Mouse (Mus musculus) midbrain, embryonic 11.5 days (tissue): Measurements from ENCODE around the gene Dohh. TPM values are rescaled to one million over a fixed set of nuclear protein-coding genes. Genes with fewer than 3 reads are reported as not detected.
A peak's percentile ranks its signal among the peaks of the same experiment; 100 is the strongest.

ENCODE experiments used
- ATAC-seq: fragments of 200-750 bp; cut with Nextera tagmentation; 2 replicates; pipeline ENCODE4 v1.8.0; 2017; ENCODE audit warnings: moderate TSS enrichment, moderate library complexity; ENCODE audit not compliant: low FRiP score
- DNase-seq: peaks from one replicate; pipeline ENCODE4 v3.0.0; 2015; ENCODE audit warnings: low spot score; ENCODE audit errors: missing footprints
- H3K27ac ChIP-seq: fragments of 300-500 bp; sonication (generic); 2 replicates; pipeline ENCODE4 v1.5.1; 2014; ENCODE audit warnings: low read depth, low read length
- H3K27me3 ChIP-seq: fragments of 300-500 bp; sonication (generic); 2 replicates; pipeline ENCODE4 v1.6.1; 2014; ENCODE audit warnings: mild to moderate bottlenecking, low read length, moderate library complexity, mixed read lengths; ENCODE audit not compliant: control insufficient read depth, insufficient read depth
- H3K36me3 ChIP-seq: fragments of 300-500 bp; sonication (generic); 2 replicates; pipeline ENCODE4 v1.6.1; 2014; ENCODE audit warnings: mild to moderate bottlenecking, low read length, moderate library complexity, mixed read lengths; ENCODE audit not compliant: control insufficient read depth, insufficient read depth
- H3K4me1 ChIP-seq: fragments of 300-500 bp; sonication (generic); 2 replicates; pipeline ENCODE4 v1.6.1; 2014; ENCODE audit warnings: low read length; ENCODE audit not compliant: control insufficient read depth, insufficient read depth
- H3K4me2 ChIP-seq: fragments of 300-500 bp; sonication (generic); 2 replicates; pipeline ENCODE4 v1.6.1; 2014; ENCODE audit warnings: mild to moderate bottlenecking, moderate library complexity
- H3K4me3 ChIP-seq: fragments of 300-500 bp; sonication (generic); 2 replicates; pipeline ENCODE4 v1.5.1; 2014; ENCODE audit warnings: low read depth, low read length
- H3K9ac ChIP-seq: fragments of 300-500 bp; sonication (generic); 2 replicates; pipeline ENCODE4 v1.6.1; 2014; ENCODE audit warnings: low read length
- H3K9me3 ChIP-seq: fragments of 300-500 bp; sonication (generic); 2 replicates; pipeline ENCODE4 v1.6.1; 2016; ENCODE audit warnings: low read length; ENCODE audit not compliant: control insufficient read depth
- WGBS: fragments of 180-500 bp; shearing (Covaris S2); extraction: QIAGEN DNeasy Blood & Tissue Kit; methylation state at CpG from one replicate; pipeline ENCODE4 v1.1.7; 2014; 5-methylcytosine and 5-hydroxymethylcytosine counted together
- polyA plus RNA-seq: library from polyadenylated mRNA; unstranded; fragments of >200 nt; fragmentation: Nextera tagmentation; extraction: Ambion mirVana; gene quantifications from 2 replicates; pipeline ENCODE4 v1.2.1, GENCODE M21; 2014

Gene Dohh
- polyA plus RNA-seq, 1 experiment from 2014 or later: 53.7 TPM

GRCm38 (mm10) chr10:81378553-81379182 is 5.6 kb upstream of the Dohh start:
- peak overlapping the region; percentile 65 for H3K27ac ChIP-seq
- H3K9me3 ChIP-seq: no peaks in the 10 kb centered on the region
- peak; percentile 100 for DNase-seq
- H3K4me2 ChIP-seq: peak overlapping the region; percentile 55
- peaks cover 18% of the 10 kb centered on the region for H3K4me1 ChIP-seq
- H3K9ac ChIP-seq: peak overlapping the region; percentile 96
- H3K36me3 ChIP-seq: peaks cover 6% of the 10 kb centered on the region; the same call in 1 of the 2 replicates
- H3K4me3 ChIP-seq: peak overlapping the region; percentile 86
- no peaks in the 10 kb centered on the region for H3K27me3 ChIP-seq
- peak; percentile 97 for ATAC-seq
- WGBS: under 1% methylated on average over 44 of the region's 46 CpGs

GRCm38 (mm10) chr10:81379183-81379553 is 5.1 kb upstream of the Dohh start:
- H3K4me1 ChIP-seq: peaks cover 18% of the 10 kb centered on the region
- H3K4me2 ChIP-seq: peak overlapping the region; percentile 55
- no peak for DNase-seq
- no peaks in the 10 kb centered on the region for H3K27me3 ChIP-seq
- ATAC-seq: peak; percentile 4
- H3K36me3 ChIP-seq: peaks cover 5% of the 10 kb centered on the region; the same call in 1 of the 2 replicates
- H3K27ac ChIP-seq: peak overlapping the region; percentile 65
- H3K9ac ChIP-seq: peak overlapping the region; percentile 71
- no peaks in the 10 kb centered on the region for H3K9me3 ChIP-seq
- H3K4me3 ChIP-seq: peak overlapping the region; percentile 86
- 59% methylated on average over 3 of the region's 3 CpGs for WGBS

GRCm38 (mm10) chr10:81379809-81380378 is 4.3 kb upstream of the Dohh start:
- Histone ChIP-seq H3K27me3 (no peaks in the 10 kb centered on the region), H3K27ac (no peak overlapping the region), H3K9me3 (no peaks in the 10 kb centered on the region), H3K4me2 (no peak overlapping the region), H3K4me3 (no peak overlapping the region), H3K9ac (no peak overlapping the region), H3K36me3 (peaks cover 3% of the 10 kb centered on the region; the same call in 1 of the 2 replicates), H3K4me1 (peaks cover 20% of the 10 kb centered on the region)
- no peak for DNase-seq
- no peak for ATAC-seq
- WGBS: 89% methylated on average over 6 of the region's 6 CpGs

- peaks cover 20% of the 10 kb centered on the region for H3K4me1 ChIP-seq
- DNase-seq: no peak
- H3K36me3 ChIP-seq: peaks cover 5% of the 10 kb centered on the region
- WGBS: 87% methylated on average over 5 of the region's 5 CpGs
- no peaks in the 10 kb centered on the region for H3K9me3 ChIP-seq
- H3K27ac ChIP-seq: no peak overlapping the region
- H3K4me3 ChIP-seq: no peak overlapping the region
- H3K4me2 ChIP-seq: no peak overlapping the region
- ATAC-seq: no peak
- H3K27me3 ChIP-seq: no peaks in the 10 kb centered on the region
- no peak overlapping the region for H3K9ac ChIP-seq
Measured at GRCm38 (mm10) chr10:81382039-81382438, 2.2 kb upstream of the Dohh start.

- under 1% methylated on average over 19 of the region's 19 CpGs for WGBS
- no peaks in the 10 kb centered on the region for H3K9me3 ChIP-seq
- peaks cover 16% of the 10 kb centered on the region for H3K36me3 ChIP-seq
- DNase-seq (no peak), ATAC-seq (peak; percentile 28)
- no peaks in the 10 kb centered on the region for H3K27me3 ChIP-seq
- peak overlapping the region; percentile 96 for H3K4me3 ChIP-seq
- H3K27ac ChIP-seq: peak overlapping the region; percentile 72
- H3K4me1 ChIP-seq: peaks cover 14% of the 10 kb centered on the region
- H3K4me2 ChIP-seq: peak overlapping the region; percentile 95
- peak overlapping the region; percentile 84 for H3K9ac ChIP-seq
Measured at GRCm38 (mm10) chr10:81384605-81384982, 366 bp downstream of the Dohh start.

- no peak for DNase-seq
- peaks cover 16% of the 10 kb centered on the region for H3K36me3 ChIP-seq
- WGBS: 88% methylated on average over 22 of the region's 22 CpGs
- no peak for ATAC-seq
- peaks cover 17% of the 10 kb centered on the region for H3K4me1 ChIP-seq
- no peak overlapping the region for H3K4me3 ChIP-seq
- H3K9ac ChIP-seq: no peak overlapping the region
- no peaks in the 10 kb centered on the region for H3K9me3 ChIP-seq
- H3K4me2 ChIP-seq: peak overlapping the region; percentile 95; the same call in 1 of the 2 replicates
- H3K27me3 ChIP-seq: no peaks in the 10 kb centered on the region
- H3K27ac ChIP-seq: no peak overlapping the region
Measured at GRCm38 (mm10) chr10:81385603-81386306, 1.5 kb downstream of the Dohh start.

GRCm38 (mm10) chr10:81387716-81388115 is 3.5 kb downstream of the Dohh start:
- peaks cover 16% of the 10 kb centered on the region for H3K36me3 ChIP-seq

GRCm38 (mm10) chr10:81388505-81389055 is 4.4 kb downstream of the Dohh start, which contains the start of gene Gm48552:
Gene Gm48552 (plus strand): TSS chr10:81389005.
- H3K36me3 ChIP-seq: peaks cover 16% of the 10 kb centered on the region
- no peaks in the 10 kb centered on the region for H3K27me3 ChIP-seq
- H3K9ac ChIP-seq: peak within 1 kb of the TSS; percentile 28; the same call in 1 of the 2 replicates
- 88% methylated on average over 5 of the region's 5 CpGs for WGBS
- DNase-seq: no peak
- no peaks in the 10 kb centered on the region for H3K9me3 ChIP-seq
- peaks cover 19% of the 10 kb centered on the region for H3K4me1 ChIP-seq
- H3K4me2 ChIP-seq: no peak within 1 kb of the TSS
- H3K27ac ChIP-seq: peak within 1 kb of the TSS; percentile 25
- H3K4me3 ChIP-seq: no peak within 1 kb of the TSS
- no peak for ATAC-seq

More at GRCm38 (mm10) chr10:81387716-81388115, 3.5 kb downstream of the Dohh start:
- H3K9ac ChIP-seq: no peak overlapping the region
- ATAC-seq (no peak), DNase-seq (no peak)
- no peaks in the 10 kb centered on the region for H3K27me3 ChIP-seq
- 97% methylated on average over 20 of the region's 20 CpGs for WGBS
- no peak overlapping the region for H3K27ac ChIP-seq
- H3K4me3 ChIP-seq: no peak overlapping the region
- H3K4me1 ChIP-seq: peaks cover 17% of the 10 kb centered on the region
- H3K4me2 ChIP-seq: no peak overlapping the region
- no peaks in the 10 kb centered on the region for H3K9me3 ChIP-seq
